Mouse (Mus musculus): Measurements from ENCODE around the gene Itgad. TPM values are rescaled to one million over a fixed set of nuclear protein-coding genes. Genes with fewer than 3 reads are reported as not detected.
A peak's percentile ranks its signal among the peaks of the same experiment; 100 is the strongest.

Gene Itgad
- polyA plus RNA-seq, 1 experiment from 2014 or later, result not detected

- no peak overlapping the region for H3K9ac ChIP-seq (ENCODE audit: low read length)
- H3K27me3 ChIP-seq (ENCODE audit: control insufficient read depth, insufficient read depth, low read length), result no peaks in the 10 kb centered on the region
- H3K4me2 ChIP-seq (replicated peaks; ENCODE audit: low read depth), result no peak overlapping the region
- TF ChIP-seq CTCF (IDR thresholded peaks at IDR 0.05; ENCODE audit: low read depth) (no peak), EP300 (optimal IDR thresholded peaks at IDR 0.05) (no peak)
- no peaks in the 10 kb centered on the region for H3K9me3 ChIP-seq (ENCODE audit: control insufficient read depth, low read length)
- no peak for ATAC-seq (ENCODE audit: low FRiP score, low TSS enrichment)
- no peak overlapping the region for H3K4me3 ChIP-seq (ENCODE audit: low read depth, low read length)
- no peak overlapping the region for H3K27ac ChIP-seq (replicated peaks)
- H3K4me1 ChIP-seq (replicated peaks; ENCODE audit: control insufficient read depth, insufficient read depth), result no peaks in the 10 kb centered on the region
- WGBS, result 79% methylated on average over 5 of the region's 5 CpGs
- DNase-seq (ENCODE audit: low spot score), result no peak
- H3K36me3 ChIP-seq (ENCODE audit: control insufficient read depth, insufficient read depth, low read length), result no peaks in the 10 kb centered on the region
These were observed 38.8 kb upstream of the Itgad start for GRCm38 (mm10) chr7:128115211-128115958.

DNA sequence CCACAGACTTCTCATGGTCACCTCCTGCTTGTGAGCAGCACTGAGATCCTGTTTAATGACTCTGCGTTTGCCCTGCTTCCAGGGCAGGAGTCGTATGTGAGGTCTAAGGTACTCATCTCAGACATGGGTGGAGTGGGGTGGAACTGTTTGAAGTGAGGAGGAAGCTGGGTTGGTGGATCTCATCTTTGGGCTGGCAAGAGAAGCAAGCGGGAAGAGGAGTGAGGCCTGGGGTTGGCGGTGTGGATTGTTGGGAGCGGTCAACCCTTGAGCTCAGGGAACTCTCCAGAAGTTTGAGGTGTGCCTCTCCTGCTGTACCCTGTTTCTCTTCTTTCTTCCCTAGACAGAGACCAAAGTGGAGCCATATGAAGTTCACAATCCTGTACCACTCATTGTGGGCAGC is 37.8 kb upstream of the Itgad start:
- ATAC-seq (ENCODE audit: low FRiP score, low TSS enrichment), result no peak
- 95% methylated on average over 5 of the region's 5 CpGs for WGBS
- Histone ChIP-seq H3K27me3 (ENCODE audit: control insufficient read depth, insufficient read depth, low read length) (no peaks in the 10 kb centered on the region), H3K27ac (replicated peaks) (no peak overlapping the region), H3K36me3 (ENCODE audit: control insufficient read depth, insufficient read depth, low read length) (no peaks in the 10 kb centered on the region), H3K4me1 (replicated peaks; ENCODE audit: control insufficient read depth, insufficient read depth) (no peaks in the 10 kb centered on the region), H3K9me3 (ENCODE audit: control insufficient read depth, low read length) (no peaks in the 10 kb centered on the region), H3K9ac (ENCODE audit: low read length) (no peak overlapping the region), H3K4me2 (replicated peaks; ENCODE audit: low read depth) (no peak overlapping the region), H3K4me3 (ENCODE audit: low read depth, low read length) (no peak overlapping the region)
- no peak for TF ChIP-seq EP300 (optimal IDR thresholded peaks at IDR 0.05)
- TF ChIP-seq CTCF (IDR thresholded peaks at IDR 0.05; ENCODE audit: low read depth), result no peak
- DNase-seq (ENCODE audit: low spot score), result peak; percentile 5

GRCm38 (mm10) chr7:128119726-128120490 is 34.3 kb upstream of the Itgad start:
- DNase-seq (ENCODE audit: low spot score) (no peak), ATAC-seq (ENCODE audit: low FRiP score, low TSS enrichment) (no peak)
- Histone ChIP-seq H3K27ac (replicated peaks) (no peak overlapping the region), H3K36me3 (ENCODE audit: control insufficient read depth, insufficient read depth, low read length) (no peaks in the 10 kb centered on the region), H3K4me2 (replicated peaks; ENCODE audit: low read depth) (no peak overlapping the region), H3K4me3 (ENCODE audit: low read depth, low read length) (no peak overlapping the region), H3K4me1 (replicated peaks; ENCODE audit: control insufficient read depth, insufficient read depth) (no peaks in the 10 kb centered on the region), H3K27me3 (ENCODE audit: control insufficient read depth, insufficient read depth, low read length) (no peaks in the 10 kb centered on the region), H3K9ac (ENCODE audit: low read length) (no peak overlapping the region), H3K9me3 (ENCODE audit: control insufficient read depth, low read length) (no peaks in the 10 kb centered on the region)
- TF ChIP-seq CTCF (IDR thresholded peaks at IDR 0.05; ENCODE audit: low read depth) (no peak), EP300 (optimal IDR thresholded peaks at IDR 0.05) (no peak)
- 81% methylated on average over 6 of the region's 6 CpGs for WGBS

DNA sequence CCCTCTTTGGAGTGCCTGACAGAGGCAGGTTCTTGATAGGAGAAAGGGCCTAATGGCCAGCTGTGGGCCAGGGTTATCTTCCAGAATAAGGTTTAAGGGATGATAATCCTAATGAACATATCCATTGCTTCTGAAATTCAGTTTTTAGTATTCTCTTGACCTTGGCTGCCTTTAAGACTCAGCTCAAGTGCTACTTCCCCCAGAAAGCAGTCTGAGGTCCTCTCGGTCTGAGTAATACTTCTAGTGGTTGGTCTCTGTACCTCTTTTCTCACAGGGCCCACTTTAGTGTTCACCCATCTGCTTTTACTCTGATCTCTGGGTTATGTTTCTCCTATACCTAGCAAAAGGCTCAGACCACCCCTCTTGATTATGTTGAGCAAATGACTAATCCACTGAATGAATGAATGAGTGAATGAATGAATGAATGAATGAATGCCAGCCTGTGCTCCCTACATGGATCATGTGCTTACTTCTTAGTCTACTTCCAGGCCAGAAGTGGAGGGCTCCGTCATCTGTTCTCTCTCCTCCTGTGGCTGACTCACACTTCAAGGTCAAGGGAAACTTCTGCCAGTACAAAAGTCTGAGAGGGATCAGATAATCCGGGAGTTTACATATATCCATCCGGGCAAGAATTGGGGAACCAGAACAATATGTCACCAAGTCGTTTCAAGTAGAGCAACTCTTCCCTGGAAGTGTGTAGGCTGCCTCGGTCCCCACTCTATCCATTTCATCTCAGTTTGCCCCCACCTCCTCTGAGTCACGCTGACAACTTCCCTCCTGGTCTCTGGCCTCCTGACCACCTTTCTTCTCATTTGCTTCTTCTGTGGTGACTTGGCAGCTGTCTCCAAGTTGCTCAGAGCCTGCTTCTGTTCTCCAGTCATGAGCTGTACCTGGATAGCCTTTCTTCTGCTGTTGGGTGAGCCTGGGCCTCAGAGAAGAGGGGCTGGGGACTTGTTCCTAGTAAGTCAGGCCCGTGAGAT is 25.1 kb upstream of the Itgad start, which contains the start of gene Itgax:
TSS of gene Itgax (plus strand) at position 807 of the 980 bp plus-strand sequence.
- no peak within 1 kb of the TSS for H3K27ac ChIP-seq (replicated peaks)
- H3K4me1 ChIP-seq (replicated peaks; ENCODE audit: control insufficient read depth, insufficient read depth), result no peaks in the 10 kb centered on the region
- 55% methylated on average over 8 of the region's 8 CpGs for WGBS
- H3K4me3 ChIP-seq (ENCODE audit: low read depth, low read length), result no peak within 1 kb of the TSS
- no peak within 1 kb of the TSS for H3K9ac ChIP-seq (ENCODE audit: low read length)
- no peaks in the 10 kb centered on the region for H3K27me3 ChIP-seq (ENCODE audit: control insufficient read depth, insufficient read depth, low read length)
- TF ChIP-seq EP300 (optimal IDR thresholded peaks at IDR 0.05) (no peak), CTCF (IDR thresholded peaks at IDR 0.05; ENCODE audit: low read depth) (no peak)
- no peak within 1 kb of the TSS for H3K4me2 ChIP-seq (replicated peaks; ENCODE audit: low read depth)
- no peaks in the 10 kb centered on the region for H3K36me3 ChIP-seq (ENCODE audit: control insufficient read depth, insufficient read depth, low read length)
- H3K9me3 ChIP-seq (ENCODE audit: control insufficient read depth, low read length), result no peaks in the 10 kb centered on the region
- ATAC-seq (ENCODE audit: low FRiP score, low TSS enrichment) (no peak), DNase-seq (ENCODE audit: low spot score) (no peak)

GRCm38 (mm10) chr7:128132148-128132547 is 22.0 kb upstream of the Itgad start:
- no peaks in the 10 kb centered on the region for H3K36me3 ChIP-seq (ENCODE audit: control insufficient read depth, insufficient read depth, low read length)
- DNase-seq (ENCODE audit: low spot score) (no peak), ATAC-seq (ENCODE audit: low FRiP score, low TSS enrichment) (no peak)
- H3K4me3 ChIP-seq (ENCODE audit: low read depth, low read length), result no peak overlapping the region
- no peak for TF ChIP-seq EP300 (optimal IDR thresholded peaks at IDR 0.05)
- no peak for TF ChIP-seq CTCF (IDR thresholded peaks at IDR 0.05; ENCODE audit: low read depth)
- H3K9ac ChIP-seq (ENCODE audit: low read length), result no peak overlapping the region
- H3K4me2 ChIP-seq (replicated peaks; ENCODE audit: low read depth), result no peak overlapping the region
- no peaks in the 10 kb centered on the region for H3K4me1 ChIP-seq (replicated peaks; ENCODE audit: control insufficient read depth, insufficient read depth)
- H3K27ac ChIP-seq (replicated peaks), result no peak overlapping the region
- no peaks in the 10 kb centered on the region for H3K27me3 ChIP-seq (ENCODE audit: control insufficient read depth, insufficient read depth, low read length)
- no peaks in the 10 kb centered on the region for H3K9me3 ChIP-seq (ENCODE audit: control insufficient read depth, low read length)
- WGBS, result 79% methylated on average over 5 of the region's 5 CpGs

Data from stomach, postnatal 0 days (tissue).